Mouse (Mus musculus) megakaryocyte, embryonic 14.5 days (primary cell): ENCODE measurements around the gene Zbtb38.

Experiments used
- FLI1 ChIP-seq: IDR thresholded peaks from 2 replicates; pipeline ENCODE4 v1.6.1; 2012; ENCODE audit warnings: low read length, inconsistent platforms, mixed read lengths
- GATA1 ChIP-seq: IDR thresholded peaks from 3 replicates; pipeline ENCODE4 v1.6.1; 2012; ENCODE audit warnings: mixed read lengths, low read length, inconsistent platforms, borderline replicate concordance

DNA sequence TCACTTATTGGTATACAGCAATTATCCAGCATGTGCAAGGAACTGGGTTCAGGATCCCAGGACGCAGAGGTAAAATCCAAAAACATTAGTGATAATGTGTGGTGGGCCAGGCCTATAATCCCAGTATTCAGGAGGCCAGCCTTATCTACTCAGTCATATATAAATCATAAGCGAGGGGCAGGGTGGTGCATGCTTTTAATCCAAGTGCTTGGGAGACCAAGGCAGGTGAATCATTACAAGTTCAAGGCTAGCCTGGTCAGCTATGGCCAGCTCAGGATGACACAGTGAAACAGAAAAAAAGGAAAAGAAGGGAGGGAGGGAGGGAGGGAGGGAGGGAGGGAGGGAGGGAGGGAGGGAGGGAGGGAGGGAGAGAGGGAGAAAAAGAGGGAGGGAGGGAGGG, 42.0 kb upstream of the Zbtb38 start:
- TF ChIP-seq GATA1 = no peak
- no peak for TF ChIP-seq FLI1
